Mouse (Mus musculus): ENCODE measurements around the gene Ube2d2b. TPM values are rescaled to one million over a fixed set of nuclear protein-coding genes. Genes with fewer than 3 reads are reported as not detected.

Ube2d2b gene
- polyA plus RNA-seq, 1 experiment, result not detected

- Histone ChIP-seq H3K27ac (ENCODE audit: insufficient read depth, low read length) (no peak overlapping the region), H3K4me3 (ENCODE audit: insufficient read depth, low read length) (no peak overlapping the region), H3K4me1 (ENCODE audit: control insufficient read depth, insufficient read depth, low read length) (no peaks in the 10 kb centered on the region; the same call in none of the 2 replicates)
- TF ChIP-seq POLR2A (IDR thresholded peaks at IDR 0.05; ENCODE audit: low read depth, low read length), result no peak
- no peak for TF ChIP-seq CTCF (IDR thresholded peaks at IDR 0.05; ENCODE audit: borderline replicate concordance, insufficient read depth, low read length)
These were observed 39.8 kb downstream of the Ube2d2b start for GRCm38 (mm10) chr5:107869701-107870100.

DNA sequence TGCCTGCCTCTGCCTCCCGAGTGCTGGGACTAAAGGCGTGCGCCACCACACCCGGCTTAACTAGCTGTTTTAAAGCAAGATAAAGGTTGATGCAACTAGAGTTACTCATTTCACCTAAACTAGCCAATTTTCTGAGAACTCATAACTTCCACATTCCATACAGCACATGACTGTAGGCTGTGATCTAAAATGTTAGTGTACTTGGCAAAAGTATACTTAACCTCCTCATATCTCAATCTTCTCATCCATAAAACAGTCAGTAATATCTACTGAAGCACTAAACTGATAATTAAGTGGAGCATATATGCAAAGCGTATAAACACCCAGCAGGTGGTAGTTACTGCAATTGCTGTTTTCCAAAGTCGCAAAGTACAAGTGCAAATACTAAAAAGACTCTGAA, 43.4 kb downstream of the Ube2d2b start:
- TF ChIP-seq CTCF (IDR thresholded peaks at IDR 0.05; ENCODE audit: borderline replicate concordance, insufficient read depth, low read length) (no peak), POLR2A (IDR thresholded peaks at IDR 0.05; ENCODE audit: low read depth, low read length) (no peak)
- H3K4me1 ChIP-seq (ENCODE audit: control insufficient read depth, insufficient read depth, low read length), result no peaks in the 10 kb centered on the region
- no peak overlapping the region for H3K4me3 ChIP-seq (ENCODE audit: insufficient read depth, low read length)
- H3K27ac ChIP-seq (ENCODE audit: insufficient read depth, low read length), result no peak overlapping the region

GRCm38 (mm10) chr5:107873886-107874302, 44.0 kb downstream of the Ube2d2b start:
- TF ChIP-seq POLR2A (IDR thresholded peaks at IDR 0.05; ENCODE audit: low read depth, low read length), result no peak
- no peak for TF ChIP-seq CTCF (IDR thresholded peaks at IDR 0.05; ENCODE audit: borderline replicate concordance, insufficient read depth, low read length)
- no peak overlapping the region for H3K27ac ChIP-seq (ENCODE audit: insufficient read depth, low read length)
- no peaks in the 10 kb centered on the region for H3K4me1 ChIP-seq (ENCODE audit: control insufficient read depth, insufficient read depth, low read length)
- H3K4me3 ChIP-seq (ENCODE audit: insufficient read depth, low read length), result no peak overlapping the region

- TF ChIP-seq POLR2A (IDR thresholded peaks at IDR 0.05; ENCODE audit: low read depth, low read length) (no peak), CTCF (IDR thresholded peaks at IDR 0.05; ENCODE audit: borderline replicate concordance, insufficient read depth, low read length) (no peak)
- H3K27ac ChIP-seq (ENCODE audit: insufficient read depth, low read length), result no peak within 1 kb of the TSS
- H3K4me1 ChIP-seq (ENCODE audit: control insufficient read depth, insufficient read depth, low read length), result no peaks in the 10 kb centered on the region
- no peak within 1 kb of the TSS for H3K4me3 ChIP-seq (ENCODE audit: insufficient read depth, low read length)
These were observed 44.8 kb downstream of the Ube2d2b start, which contains the start of gene Evi5 for GRCm38 (mm10) chr5:107874561-107875260. Gene Evi5 (minus strand): TSS chr5:107875107.

DNA sequence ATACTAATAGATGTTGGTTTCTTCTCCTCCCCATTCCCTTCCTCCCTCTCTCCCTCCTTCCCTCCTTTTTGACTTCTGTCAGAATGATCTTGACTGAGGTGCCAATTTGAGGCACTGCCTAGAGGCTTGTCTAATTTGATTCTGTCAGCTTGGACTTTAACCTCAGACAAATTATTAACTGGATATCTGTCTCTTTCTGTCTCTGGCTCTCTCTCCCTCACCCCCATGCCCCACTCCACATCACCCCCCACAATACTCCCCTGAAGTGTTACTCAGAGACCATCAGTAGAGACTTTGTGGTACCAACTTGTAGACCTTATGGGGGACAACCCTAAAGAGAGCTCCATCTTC, 45.3 kb downstream of the Ube2d2b start:
- no peak for TF ChIP-seq CTCF (IDR thresholded peaks at IDR 0.05; ENCODE audit: borderline replicate concordance, insufficient read depth, low read length)
- TF ChIP-seq POLR2A (IDR thresholded peaks at IDR 0.05; ENCODE audit: low read depth, low read length), result no peak
- Histone ChIP-seq H3K4me1 (ENCODE audit: control insufficient read depth, insufficient read depth, low read length) (no peaks in the 10 kb centered on the region), H3K27ac (ENCODE audit: insufficient read depth, low read length) (no peak overlapping the region), H3K4me3 (ENCODE audit: insufficient read depth, low read length) (no peak overlapping the region)

DNA sequence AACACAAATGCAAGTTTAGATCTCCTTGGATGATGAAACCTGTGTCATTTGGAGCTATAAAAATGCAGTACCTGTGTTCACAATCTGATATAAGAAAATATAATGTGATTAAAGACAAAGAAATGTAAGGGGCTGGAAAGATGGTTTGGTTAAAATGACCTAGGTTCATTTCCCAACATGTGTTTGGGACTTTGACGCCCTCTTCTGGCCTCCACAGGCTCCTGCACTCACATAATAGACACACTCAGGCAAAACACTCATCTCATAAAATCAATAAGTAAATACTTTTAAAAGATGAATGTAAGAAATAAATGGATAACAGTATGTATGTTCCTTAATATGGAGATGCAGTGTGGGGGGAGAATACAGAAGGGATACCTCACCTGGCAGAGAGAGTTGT, 47.2 kb downstream of the Ube2d2b start:
- Histone ChIP-seq H3K4me3 (ENCODE audit: insufficient read depth, low read length) (no peak overlapping the region), H3K4me1 (ENCODE audit: control insufficient read depth, insufficient read depth, low read length) (no peaks in the 10 kb centered on the region), H3K27ac (ENCODE audit: insufficient read depth, low read length) (no peak overlapping the region)
- no peak for TF ChIP-seq CTCF (IDR thresholded peaks at IDR 0.05; ENCODE audit: borderline replicate concordance, insufficient read depth, low read length)
- no peak for TF ChIP-seq POLR2A (IDR thresholded peaks at IDR 0.05; ENCODE audit: low read depth, low read length)

DNA sequence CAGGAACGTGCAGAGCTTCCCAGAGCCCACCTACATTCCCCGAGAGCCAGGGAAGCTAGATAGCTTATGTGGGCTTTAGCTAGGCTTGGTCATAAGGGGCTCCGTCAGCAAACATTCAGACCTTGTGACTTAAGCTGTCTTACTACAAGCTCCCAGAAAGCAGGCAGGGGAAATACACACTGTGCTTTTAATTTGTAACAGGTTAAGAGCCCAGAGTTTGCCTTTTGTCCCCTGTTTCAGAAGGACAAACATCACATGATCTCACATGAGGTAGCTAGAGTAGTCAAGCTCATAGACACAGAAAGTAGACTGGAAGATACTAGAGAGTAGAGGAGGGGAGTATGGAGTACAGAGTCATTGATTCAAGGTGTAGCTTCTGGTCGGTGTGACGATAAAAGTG, 50.8 kb downstream of the Ube2d2b start:
- no peaks in the 10 kb centered on the region for H3K4me1 ChIP-seq (ENCODE audit: control insufficient read depth, insufficient read depth, low read length)
- TF ChIP-seq CTCF (IDR thresholded peaks at IDR 0.05; ENCODE audit: borderline replicate concordance, insufficient read depth, low read length), result no peak
- H3K4me3 ChIP-seq (ENCODE audit: insufficient read depth, low read length), result no peak overlapping the region
- H3K27ac ChIP-seq (ENCODE audit: insufficient read depth, low read length), result no peak overlapping the region

Other genes starting within 250 kb of the Ube2d2b start
- 17.5 and 18.1 TPM in 2 replicates for gene Rpap2, start 232.7 kb upstream of the Ube2d2b start, polyA plus RNA-seq (2011; ENCODE audit: insufficient read length, low read depth, missing spikeins)
- gene Glmn, start 232.2 kb upstream of the Ube2d2b start, polyA plus RNA-seq (2011; ENCODE audit: insufficient read length, low read depth, missing spikeins), result 12.5 and 13.5 TPM in 2 replicates
- not detected in 2 replicates for gene Gfi1, start 104.1 kb upstream of the Ube2d2b start, polyA plus RNA-seq (2011; ENCODE audit: insufficient read length, low read depth, missing spikeins)
- 56.6 and 60.6 TPM in 2 replicates for gene Evi5, start 45.0 kb downstream of the Ube2d2b start, polyA plus RNA-seq (2011; ENCODE audit: insufficient read length, low read depth, missing spikeins)
- 74.5 and 90.8 TPM in 2 replicates for gene Rpl5, start 70.4 kb downstream of the Ube2d2b start, polyA plus RNA-seq (2011; ENCODE audit: insufficient read length, low read depth, missing spikeins)
- gene Fam69a, start 157.0 kb downstream of the Ube2d2b start, polyA plus RNA-seq (2011; ENCODE audit: insufficient read length, low read depth, missing spikeins), result 8.0 and 15.4 TPM in 2 replicates
- 29.2 and 35.3 TPM in 2 replicates for gene Mtf2, start 235.6 kb downstream of the Ube2d2b start, polyA plus RNA-seq (2011; ENCODE audit: insufficient read length, low read depth, missing spikeins)